Mouse (Mus musculus) ovary, postnatal 14 days (tissue): ENCODE results near the gene Wwp2.
"Not testable (repeated sequence)": the region's sequence is repeated elsewhere in the genome, so short reads cannot be mapped to it uniquely, and the experiment has no call there.

ENCODE experiments used
- DNase-seq: peaks from one replicate; pipeline ENCODE4 v3.0.0; 2022; ENCODE audit warnings: low spot score

The Wwp2 gene

DNA sequence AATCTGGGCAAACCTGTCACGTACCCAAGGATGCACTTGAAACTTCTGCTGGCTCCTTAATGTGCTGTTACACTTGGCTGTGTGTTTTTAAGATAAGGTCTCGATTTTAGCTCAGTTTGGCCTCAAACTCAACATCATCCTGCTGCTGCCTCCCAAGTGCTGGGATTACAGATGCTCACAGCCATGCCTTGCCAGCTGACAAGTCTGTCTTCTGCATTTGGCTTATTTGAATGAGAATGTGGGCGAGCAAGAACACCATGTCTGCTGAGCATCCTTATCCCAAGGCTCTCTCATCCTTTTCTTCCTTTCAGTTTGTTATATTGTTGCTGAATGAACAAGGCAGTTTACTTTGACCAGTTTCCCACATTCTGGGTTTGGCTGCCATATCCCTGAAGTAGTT is 39.4 kb downstream of the Wwp2 start:
- no peak for DNase-seq

DNA sequence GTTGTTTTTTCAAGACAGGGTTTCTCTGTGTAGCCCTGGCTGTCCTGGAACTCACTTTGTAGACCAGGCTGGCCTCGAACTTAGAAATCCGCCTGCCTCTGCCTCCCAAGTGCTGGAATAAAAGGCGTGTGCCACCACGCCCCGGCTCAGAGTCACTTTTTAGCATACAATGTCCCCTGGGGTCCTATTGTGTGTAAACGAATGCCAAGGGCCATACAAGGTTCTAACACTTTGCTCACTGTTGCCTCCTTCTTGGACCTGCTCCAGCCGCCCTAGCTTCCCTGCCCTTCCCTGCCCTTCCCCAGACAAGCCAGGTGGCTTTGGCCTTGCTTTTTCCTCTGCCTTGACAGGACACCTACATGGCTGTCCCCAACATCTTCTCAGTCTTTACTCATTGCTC is 40.6 kb downstream of the Wwp2 start:
- not testable (repeated sequence) for DNase-seq

DNA sequence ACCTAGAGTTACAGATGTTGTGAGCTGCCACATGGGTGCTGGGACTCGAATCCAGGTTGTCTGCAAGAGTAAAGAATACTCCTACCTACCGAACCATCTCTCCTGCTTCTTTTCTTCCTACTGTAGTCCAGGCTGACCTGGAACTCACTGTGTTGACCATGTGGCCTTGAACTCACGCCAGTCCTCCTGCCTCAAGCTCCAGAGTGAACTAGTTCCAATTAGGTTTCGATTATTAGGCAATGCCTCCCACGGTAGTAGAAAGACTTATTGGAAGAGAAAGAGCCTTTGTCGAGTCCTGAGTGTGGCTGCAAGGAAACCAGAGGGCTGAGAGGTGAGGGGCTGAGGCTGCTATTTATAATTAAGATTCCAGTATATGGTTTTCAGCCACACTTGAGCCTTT is 42.6 kb downstream of the Wwp2 start:
- DNase-seq, result no peak

DNA sequence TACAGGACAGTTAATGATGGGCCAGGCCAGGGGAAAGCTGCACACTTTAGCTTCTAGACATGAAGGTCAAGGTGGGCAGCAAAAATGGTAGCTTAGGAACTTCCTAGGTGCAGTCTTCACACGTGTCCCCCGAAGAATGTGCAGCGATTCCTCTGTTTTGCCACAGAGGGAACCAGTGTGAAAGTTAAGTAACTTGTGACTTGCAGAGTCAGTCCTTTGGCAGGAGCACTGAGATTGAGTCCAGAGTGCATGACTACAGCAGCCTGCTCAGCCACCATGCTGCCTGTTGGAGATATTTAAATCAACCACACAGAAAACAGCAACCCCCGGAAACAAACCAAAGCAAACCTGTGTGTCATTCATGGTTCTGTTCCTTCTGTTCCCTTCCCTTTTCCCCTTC is 44.3 kb downstream of the Wwp2 start:
- no peak for DNase-seq

DNA sequence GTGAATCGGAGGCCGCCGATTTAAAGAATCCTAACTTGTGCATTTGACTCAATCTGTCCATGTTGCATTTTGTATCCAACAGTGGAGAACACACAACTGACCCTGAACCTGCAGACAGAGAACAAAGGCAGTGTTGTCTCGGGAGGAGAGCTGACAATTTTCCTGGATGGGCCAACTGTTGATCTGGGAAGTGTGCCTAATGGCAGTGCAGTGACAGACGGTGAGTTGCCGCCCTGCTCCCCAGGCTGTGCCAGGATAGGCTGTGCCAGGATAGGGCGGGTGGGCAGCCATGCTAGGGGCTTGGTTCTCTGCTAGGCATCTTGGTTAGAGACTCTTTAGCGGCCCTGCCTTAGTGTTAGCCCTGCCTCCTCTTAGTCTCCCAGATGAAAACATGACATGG is 47.1 kb downstream of the Wwp2 start:
- no peak for DNase-seq

DNA sequence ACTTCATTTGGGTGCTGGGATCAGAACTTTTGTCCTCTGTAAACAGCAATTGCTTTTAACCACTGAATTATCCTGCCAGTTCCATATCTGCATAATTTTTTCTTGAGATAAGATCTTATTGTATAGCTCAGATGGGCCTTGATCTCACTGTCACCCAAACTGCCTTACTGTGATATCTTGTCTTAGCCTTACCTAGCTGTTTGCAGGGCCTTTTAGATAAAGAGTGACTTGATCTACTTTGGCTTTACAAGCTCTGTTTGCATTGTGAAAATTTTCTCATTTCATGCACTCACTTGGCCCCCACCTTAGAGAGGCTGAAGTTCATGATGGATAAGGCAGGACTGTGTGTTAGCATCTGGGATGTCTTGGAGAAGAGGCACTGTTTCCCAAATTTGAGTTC is 48.8 kb downstream of the Wwp2 start:
- DNase-seq, result no peak

DNA sequence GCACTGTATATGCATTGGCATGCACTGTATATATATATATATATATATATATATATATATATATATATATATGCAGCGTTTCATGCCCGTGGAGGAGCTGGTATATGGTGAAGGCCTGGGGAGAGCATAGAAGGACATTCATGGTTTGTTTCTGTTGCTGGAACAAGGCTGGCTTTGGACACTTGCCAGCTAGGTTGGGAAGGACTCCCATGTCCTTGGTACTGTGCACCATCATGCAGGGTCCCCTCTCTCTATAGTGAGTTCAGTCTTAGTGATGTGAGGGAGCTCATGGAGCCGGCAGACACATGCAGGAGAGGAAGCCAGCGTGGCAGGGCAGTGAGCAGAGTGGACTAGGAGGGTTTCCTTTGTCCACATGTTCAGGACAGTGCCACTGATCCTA is 52.4 kb downstream of the Wwp2 start:
- no peak for DNase-seq

DNA sequence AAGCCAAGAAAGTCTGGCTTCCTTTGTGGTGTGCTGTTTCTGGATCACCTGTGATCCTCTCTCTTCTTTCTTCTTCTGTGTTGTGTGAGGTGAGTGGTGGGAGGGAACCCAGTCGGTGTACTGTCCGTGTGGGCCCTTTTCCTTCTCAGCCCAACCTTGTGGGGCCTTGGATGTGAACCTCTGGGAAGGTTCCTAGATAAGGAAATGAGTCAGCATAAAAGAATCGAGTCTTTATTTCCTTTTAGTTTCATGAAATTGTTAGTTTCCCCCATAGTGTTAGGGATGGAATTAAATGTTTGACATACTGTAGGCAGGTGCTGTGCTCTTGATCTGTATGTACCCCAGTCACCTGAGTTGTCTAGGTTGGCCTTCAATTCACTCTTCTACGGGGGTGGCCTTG is 52.9 kb downstream of the Wwp2 start:
- DNase-seq, result no peak

DNA sequence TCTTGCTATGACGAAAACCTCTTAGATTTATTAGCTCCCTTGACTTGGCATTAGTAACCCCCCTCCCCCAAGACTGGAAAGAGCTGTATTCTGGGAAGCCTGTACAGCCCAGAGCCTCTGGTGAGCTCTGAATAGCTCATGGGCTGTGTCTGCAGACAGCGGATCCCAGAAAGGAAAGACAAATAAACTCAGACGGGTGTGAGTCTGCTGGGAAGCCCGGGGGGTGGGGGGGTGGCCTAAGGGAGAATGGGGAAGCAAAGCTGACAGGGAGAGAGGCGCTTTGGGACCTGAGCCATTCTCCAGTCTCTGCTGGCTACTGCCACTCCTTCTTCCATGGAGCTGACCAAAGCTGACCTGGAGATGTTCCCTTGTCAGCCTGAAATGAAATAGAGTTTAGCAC is 53.8 kb downstream of the Wwp2 start:
- no peak for DNase-seq

DNA sequence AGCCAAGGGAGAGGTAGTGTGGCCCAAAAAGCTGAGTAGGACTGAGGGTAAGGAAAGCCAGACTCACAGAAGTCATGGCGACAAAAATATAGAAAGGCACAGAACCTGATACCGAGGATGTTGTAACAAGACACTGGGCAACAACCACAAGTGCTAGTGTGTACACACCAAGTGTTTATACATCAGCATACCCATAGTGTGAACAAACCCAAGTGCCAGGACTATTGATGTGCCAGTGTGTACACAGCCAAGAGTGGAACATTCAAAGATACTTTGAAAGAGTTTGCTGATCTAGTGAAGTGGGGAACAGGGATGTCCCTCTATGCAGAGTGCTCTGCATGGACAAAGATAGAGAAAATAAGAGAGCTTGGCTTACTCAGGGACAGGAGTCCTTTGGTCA is 54.5 kb downstream of the Wwp2 start:
- no peak for DNase-seq

DNA sequence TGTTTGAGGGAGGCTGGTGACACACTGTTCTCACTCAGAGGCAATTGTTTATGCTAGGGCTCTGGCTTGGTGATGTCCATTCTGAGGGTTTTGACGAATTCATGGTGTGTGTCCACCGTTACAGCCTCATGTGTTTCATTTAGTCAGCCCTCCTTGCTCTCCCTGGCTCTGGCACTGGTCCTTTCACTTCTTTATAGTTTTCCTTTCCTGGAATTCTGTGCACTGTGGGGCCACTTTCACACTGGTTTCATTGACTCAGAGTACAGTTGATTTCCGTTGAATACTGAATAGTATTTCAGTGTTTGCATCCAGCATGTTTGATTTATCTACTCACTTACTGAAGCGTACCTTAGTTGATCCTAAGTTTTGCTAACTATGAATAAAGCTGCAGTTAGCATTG is 55.0 kb downstream of the Wwp2 start:
- no peak for DNase-seq

DNA sequence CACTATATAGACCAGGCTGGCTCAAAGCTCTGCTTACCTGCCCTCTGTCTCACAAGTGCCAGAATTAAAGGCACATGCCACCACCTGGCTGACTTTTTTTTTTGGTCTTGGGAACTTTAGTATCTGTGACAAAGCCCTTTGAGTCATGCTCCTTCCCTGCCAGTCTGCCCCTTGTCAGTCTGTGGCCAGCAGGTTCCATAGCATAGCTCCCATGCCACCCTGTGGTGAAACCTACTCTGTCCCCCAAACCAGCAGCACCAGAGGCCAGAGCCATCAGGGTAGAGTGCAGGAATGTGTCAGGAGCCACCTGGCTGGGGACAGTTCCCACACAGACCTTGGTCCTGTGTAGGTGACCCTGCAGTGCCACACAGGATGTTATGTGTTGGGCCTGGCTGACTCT is 55.7 kb downstream of the Wwp2 start:
- no peak for DNase-seq

DNA sequence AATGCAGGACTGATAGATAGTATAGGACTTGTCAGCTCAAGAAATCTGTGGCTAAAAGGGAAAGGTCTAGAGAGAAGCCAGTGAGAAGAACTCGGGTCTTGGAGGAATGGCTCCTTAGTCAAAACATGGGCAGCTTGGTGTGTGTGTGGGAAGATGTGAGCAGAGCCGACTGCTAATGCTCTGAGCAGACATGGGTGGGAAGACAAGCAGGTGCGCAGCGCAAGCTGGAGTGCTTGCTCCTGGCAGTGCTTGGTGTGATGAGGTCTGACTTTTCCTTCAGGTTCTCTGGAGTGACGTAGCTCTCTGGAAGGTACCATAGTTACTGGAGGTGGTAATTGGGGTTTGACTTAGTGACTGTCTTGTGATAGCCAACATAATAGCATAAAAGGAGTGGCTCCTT is 56.6 kb downstream of the Wwp2 start:
- no peak for DNase-seq

DNA sequence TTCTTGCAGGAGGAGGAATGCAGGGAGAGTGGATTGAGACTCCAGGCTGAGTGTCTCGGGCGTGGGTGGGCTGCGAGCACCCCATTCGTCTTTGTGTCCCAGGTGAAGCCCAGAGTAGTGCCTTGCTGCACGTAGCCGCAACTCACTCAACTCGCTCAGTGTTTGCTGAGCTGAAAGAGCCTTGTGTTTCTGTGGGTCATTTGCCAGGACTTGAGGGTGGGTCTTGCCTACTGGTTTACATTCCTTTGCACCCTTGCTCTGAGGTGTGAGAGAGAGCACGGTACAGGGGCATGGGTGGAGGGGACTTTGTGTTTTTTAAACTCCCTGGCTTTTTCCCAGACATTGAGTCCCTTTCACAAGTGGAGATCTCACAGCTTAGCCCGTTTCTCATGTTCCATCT is 59.3 kb downstream of the Wwp2 start:
- no peak for DNase-seq

DNA sequence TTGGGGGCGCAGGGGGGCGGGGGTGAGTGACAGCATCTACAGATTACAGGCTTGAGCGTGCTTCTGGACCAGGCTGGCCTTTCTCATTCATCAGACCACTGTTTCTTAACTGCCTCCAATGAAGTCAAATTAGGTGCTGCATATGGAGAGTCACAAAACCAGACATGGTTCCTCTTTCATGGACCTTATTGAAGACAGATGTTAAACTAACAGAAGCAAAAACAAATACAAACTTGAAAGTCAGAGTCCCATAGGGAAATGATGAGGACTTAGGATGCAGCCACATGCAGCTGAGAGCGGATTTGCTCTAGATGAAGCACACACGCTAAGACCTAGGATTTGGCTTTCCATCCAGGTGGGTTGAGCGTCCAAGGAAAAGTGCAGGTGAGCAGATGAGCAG is 61.5 kb downstream of the Wwp2 start:
- DNase-seq, result no peak

DNA sequence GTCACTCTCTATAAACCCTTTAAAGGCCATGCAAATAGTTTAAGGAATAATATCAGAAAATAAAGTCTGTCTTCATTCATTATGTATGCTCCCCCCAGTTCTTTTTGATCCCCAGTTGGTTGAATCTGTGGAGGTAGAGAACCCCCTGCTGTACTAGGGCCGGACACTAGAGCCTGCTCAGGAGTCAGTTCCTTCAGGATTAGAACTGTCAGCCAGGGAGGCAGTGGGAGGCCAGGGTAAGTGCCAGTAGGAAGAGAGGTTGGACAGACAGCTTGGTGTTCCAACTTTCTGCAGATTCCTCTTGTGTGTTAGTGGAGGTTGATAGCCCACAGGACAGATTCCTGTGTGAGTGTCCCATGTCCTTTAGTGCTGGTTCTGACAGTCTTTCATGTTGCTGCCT is 62.2 kb downstream of the Wwp2 start:
- no peak for DNase-seq

DNA sequence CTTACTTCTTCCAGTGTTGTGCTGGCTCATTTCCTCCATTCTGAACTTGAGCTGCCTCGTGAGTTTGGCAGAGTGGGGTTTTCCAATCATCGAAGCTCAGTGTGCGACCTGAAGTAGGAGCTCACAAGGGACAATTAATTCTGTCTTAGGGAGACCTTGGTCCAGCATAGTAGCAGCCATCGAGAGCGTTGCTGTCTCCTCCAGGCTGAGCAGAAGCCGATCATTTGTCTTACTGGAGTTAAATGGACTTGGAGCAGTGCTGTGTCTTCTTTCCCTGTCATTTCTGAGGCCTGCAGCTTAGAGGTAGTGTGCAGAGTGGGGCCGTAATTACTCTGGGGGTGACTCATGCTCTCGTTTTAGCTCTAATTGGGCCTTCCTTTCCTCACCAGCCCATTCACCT is 62.6 kb downstream of the Wwp2 start:
- no peak for DNase-seq

DNA sequence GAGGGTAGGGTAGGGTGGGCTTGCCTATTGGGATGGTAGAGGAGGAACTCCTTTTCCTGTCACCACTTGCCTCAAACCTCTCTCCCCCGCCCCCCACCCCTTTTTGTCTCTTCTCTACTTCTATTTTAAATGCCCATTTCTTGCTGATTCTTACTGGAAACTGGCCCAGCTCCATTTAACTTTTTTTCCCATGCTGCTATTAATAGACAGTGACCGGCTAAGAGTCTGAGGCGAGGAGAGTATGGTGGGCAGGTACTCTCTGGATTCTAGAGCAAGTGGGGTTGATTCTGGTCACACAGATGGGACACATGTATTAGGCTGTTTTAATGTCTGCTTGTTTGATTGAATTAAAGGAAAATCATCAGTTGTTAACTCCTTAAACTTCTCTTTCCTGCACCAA is 63.4 kb downstream of the Wwp2 start:
- no peak for DNase-seq

DNA sequence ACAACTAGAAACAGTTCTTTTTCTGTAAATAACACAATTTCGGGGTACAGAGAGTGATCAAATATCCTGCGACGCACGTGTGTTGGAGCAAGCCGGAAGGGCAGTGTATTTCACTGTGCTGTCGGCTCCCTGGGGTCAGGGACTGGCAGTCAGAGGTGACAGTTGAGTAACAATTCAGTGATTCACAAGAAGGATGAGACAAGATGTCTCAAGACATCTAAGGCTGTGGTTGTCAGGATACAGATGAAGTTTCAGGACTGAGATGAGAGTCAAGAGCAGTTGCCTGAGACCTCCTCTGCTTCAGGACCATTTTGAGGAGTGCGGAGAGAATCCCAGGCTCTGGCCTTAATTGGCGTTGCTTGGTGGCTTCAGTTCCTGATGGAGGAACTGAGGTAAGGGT is 66.2 kb downstream of the Wwp2 start:
- no peak for DNase-seq

DNA sequence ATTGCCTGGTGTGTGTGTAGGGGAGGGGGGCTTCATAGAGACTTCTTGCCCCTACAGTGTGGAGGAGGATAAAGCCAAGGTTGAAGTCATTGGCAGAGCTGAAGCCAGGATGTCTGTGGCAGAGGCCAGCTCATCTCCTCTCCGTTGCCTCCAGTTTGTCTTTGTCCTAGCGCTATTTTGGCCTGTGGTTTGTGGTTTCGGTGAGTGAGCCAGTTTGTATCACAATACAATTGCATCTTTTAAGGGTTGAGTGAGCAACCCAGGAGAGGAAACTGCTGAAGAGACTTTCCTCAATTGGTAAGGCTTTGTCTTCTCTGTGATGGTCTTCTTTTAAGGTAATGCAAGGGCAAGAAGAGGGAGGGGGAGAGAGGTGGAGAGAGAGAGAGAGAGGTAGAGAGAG is 66.8 kb downstream of the Wwp2 start:
- DNase-seq, result no peak

DNA sequence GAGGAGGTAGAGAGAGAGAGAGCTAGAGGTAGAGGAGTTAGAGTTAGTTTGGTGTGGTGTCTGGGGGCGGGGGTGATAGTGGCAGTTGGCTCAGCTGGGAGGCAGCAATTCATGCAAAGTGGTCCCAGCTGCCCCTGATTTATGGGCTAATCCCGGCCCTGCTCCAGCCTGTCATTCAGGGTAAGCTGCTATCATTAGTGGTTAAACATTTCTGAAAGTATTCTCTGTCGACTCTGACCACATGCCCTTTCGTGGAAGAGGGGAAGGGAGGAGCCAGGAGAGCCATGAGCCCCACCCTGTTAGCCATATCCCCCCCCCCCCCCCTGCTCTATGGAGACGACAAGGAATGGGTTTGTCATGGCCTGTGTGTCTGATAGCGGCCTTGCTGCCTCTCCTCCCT is 67.2 kb downstream of the Wwp2 start:
- no peak for DNase-seq

DNA sequence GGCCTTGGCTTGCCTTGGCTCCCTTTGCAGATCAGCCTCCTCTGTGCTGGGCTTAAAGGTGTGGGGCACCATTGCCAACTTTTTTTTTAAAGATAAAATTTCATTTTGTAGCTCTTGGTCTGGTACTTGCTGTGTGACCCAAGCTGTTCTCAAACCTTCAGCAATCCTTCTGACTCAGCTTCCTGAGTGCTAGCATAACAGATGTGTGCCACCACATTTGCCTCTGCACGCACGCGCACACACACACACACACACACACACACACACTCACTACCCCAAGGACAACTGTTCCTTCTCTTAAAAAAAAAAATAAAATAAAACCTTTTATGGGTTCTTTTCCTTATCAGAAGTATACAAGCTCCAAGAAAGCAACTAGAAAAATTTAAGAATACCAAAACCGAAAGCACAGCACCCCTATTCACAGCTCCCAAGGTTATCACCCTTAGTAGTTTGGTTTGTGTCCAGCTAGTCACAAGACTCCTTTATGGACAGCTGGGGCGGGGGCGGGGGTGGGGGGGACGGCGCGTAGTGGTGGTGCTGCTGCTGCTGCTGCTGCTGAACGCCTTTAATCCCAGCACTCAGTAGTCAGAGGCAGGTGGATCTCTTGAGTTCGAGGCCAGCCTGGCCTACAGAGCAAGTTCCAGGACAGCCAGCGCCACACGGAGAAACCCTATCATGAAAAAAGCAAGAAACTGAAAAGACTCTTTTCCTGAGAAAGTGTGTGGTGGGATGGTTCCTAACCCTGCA is 68.2 kb downstream of the Wwp2 start:
- DNase-seq, result no peak

DNA sequence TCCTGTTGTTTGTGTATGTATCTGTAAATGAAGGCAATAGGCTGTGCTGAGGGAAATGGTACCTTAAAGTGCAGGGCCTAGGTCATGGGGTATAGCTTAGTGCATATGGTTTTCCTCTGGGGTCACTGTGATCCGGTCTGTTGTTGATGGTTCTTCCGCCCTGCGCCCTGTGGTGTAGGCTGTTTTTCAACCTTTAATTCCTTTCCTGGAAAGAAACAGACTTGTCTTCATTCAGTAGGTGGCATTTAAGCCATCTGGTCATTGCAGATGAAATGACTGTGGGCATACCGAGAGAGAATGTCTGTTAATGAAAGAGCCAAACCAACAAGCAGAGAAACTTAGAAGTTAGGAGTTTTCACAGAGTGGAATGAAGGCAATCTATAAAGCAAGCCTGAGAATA is 69.1 kb downstream of the Wwp2 start:
- no peak for DNase-seq

DNA sequence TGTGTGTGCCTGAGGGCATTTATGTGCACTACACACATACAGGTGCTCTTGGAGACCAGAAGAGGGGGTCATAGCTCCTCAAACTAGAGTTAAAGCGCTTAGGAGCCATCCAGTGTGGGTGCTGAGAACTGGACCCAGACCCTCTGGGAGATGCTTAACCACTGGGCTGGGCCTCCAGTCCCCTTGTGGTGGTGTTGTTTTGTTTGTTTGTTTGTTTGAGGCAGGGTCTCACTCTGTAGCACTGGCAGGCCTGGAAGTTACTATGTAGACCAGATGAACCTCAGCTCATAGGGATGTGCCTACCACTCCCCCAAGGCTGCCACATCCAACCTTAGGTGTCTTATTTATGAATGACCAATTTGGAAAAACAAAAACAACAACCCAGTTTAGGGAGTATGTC is 70.9 kb downstream of the Wwp2 start:
- DNase-seq, result no peak

DNA sequence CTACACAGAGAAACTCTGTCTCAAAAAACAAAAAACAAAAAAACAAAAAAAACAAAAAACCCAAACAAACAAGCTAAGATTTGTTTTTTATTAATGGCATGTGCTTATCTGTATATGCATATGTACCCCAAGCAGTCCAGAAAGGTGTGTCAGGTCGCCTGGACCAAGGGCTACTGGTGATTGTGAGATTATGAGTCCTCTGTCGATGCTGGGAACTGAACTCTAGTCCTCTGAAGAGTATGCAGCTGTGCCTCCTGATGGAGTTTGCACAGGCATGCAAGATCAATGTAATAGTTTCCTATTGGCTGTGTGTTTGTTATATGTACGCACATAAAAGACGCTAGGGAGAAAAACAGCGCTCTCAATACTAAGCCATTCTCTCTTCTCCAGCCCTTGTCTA is 74.0 kb downstream of the Wwp2 start:
- DNase-seq, result no peak
